Mouse (Mus musculus) splenic B cell, adult 2 months (primary cell): ENCODE results near the gene Ncor2.

Experiments used
- DNase-seq: peaks from one replicate; pipeline ENCODE4 v3.0.0-alpha.2; 2011; ENCODE audit warnings: low read depth, low spot score
- H3K27me3 ChIP-seq: 2 replicates; pipeline ENCODE4 v1.6.1; 2012; ENCODE audit warnings: mild to moderate bottlenecking, low read length, moderate library complexity, mixed read lengths; ENCODE audit not compliant: control insufficient read depth, poor library complexity, insufficient read depth, severe bottlenecking
- H3K36me3 ChIP-seq: 2 replicates; pipeline ENCODE4 v1.6.1; 2012; ENCODE audit warnings: mild to moderate bottlenecking, low read length, moderate library complexity, mixed read lengths; ENCODE audit not compliant: control insufficient read depth, poor library complexity, insufficient read depth, severe bottlenecking

Ncor2 gene

GRCm38 (mm10) chr5:125136996-125137671, 41.9 kb downstream of the Ncor2 start:
- peak; percentile 60 for DNase-seq
- no peaks in the 10 kb centered on the region for H3K27me3 ChIP-seq
- H3K36me3 ChIP-seq = peaks cover 2% of the 10 kb centered on the region; the same call in 1 of the 2 replicates

DNA sequence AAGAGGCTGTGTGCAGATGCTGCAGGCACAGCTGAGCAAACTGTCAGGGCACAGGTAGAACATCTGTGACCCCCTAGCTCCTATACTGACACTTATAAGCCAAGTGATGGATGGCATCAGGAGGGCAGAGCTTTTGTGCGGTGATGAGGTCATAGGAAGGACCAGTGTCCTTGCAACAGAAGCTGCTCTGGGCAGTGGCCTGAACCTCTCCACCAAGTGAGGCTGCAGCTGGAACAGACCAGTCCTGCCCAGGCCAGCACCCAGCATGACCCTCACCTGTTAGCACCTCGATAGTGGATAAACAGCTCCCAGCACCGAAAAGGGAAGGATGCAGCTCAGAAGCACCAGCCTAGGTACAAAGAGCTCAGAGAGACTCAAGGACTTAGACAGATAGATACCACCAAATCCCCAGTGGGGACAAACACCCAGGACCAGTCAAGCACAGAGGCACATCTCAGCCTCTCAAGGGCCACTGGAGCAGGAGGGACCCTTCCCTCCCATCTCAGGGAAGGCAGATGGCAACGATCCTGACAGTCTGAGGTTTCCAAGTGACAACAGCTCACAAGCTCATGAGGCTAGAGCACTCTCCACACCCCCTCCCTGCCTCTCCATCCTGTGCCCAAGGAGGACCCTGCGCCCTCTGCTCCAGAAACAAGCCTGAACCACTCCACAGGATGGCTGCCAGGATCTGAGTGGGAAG, 42.6 kb downstream of the Ncor2 start:
- peaks cover 2% of the 10 kb centered on the region; the same call in 1 of the 2 replicates for H3K36me3 ChIP-seq
- no peak for DNase-seq
- H3K27me3 ChIP-seq = no peaks in the 10 kb centered on the region

DNA sequence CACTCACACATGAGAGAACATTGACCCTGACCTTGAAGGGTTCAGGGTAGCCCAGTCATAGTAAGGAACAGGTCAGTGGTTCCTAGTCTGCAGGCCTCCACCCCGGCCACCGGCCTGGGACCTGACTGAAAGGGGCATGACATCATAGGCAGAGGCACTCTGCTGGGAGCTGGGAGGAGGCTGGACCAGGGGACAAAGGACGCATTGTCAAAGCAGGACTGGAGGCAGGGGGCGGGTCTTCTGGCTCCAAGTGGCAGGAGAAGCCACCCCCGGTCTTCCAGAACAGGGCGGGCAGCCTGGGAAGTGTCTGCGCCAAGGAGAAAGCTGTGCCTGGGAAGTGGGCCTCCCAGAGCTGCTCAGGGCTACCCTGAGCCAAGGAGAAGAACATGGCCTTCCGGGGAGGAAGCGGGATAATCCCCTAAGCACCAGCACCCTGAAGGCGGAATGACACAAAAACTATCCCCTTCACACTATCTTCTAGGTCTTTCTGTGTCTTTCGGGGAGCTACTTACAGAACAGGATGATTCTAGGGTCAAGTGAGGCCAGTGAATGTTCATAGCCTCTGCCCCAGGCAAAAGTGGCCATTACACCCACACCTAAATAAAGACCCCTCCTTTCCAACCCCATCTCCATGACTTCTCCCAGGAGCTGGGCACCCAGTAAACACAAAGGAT, 44.1 kb downstream of the Ncor2 start:
- Histone ChIP-seq H3K36me3 (peaks cover 2% of the 10 kb centered on the region; the same call in 1 of the 2 replicates), H3K27me3 (no peaks in the 10 kb centered on the region)
- no peak for DNase-seq

- DNase-seq = no peak
- peaks cover 2% of the 10 kb centered on the region; the same call in 1 of the 2 replicates for H3K36me3 ChIP-seq
- H3K27me3 ChIP-seq = no peaks in the 10 kb centered on the region
Measured at GRCm38 (mm10) chr5:125134391-125134790, 44.6 kb downstream of the Ncor2 start.

GRCm38 (mm10) chr5:125133651-125134050, 45.4 kb downstream of the Ncor2 start:
- peaks cover 2% of the 10 kb centered on the region; the same call in 1 of the 2 replicates for H3K36me3 ChIP-seq
- no peak for DNase-seq
- no peaks in the 10 kb centered on the region for H3K27me3 ChIP-seq

GRCm38 (mm10) chr5:125132566-125133260, 46.3 kb downstream of the Ncor2 start:
- no peak for DNase-seq
- no peaks in the 10 kb centered on the region for H3K27me3 ChIP-seq
- peaks cover 2% of the 10 kb centered on the region; the same call in 1 of the 2 replicates for H3K36me3 ChIP-seq

DNA sequence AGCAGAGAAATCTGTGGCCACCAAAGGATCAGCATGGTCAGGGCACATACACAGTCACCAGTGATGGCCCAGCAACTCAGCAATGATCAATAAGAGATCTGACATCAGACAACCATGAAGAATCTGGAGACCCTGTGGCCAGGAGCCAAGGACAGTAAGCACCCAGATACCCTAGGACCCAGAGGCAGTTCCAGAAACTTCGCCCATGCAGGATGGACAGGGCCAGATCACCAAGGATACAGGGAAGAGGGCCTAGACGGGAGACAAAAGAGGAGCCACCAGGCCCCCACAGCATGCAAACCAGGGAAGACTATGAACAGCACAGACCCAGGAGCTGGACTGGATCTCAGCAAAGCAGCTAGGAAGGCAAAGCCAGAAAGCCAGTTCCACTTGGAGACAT, 47.0 kb downstream of the Ncor2 start:
- DNase-seq = no peak
- Histone ChIP-seq H3K36me3 (peaks cover 2% of the 10 kb centered on the region; the same call in 1 of the 2 replicates), H3K27me3 (no peaks in the 10 kb centered on the region)

- Histone ChIP-seq H3K36me3 (peaks cover 2% of the 10 kb centered on the region; the same call in 1 of the 2 replicates), H3K27me3 (no peaks in the 10 kb centered on the region)
- DNase-seq = no peak
Measured at GRCm38 (mm10) chr5:125130406-125130805, 48.6 kb downstream of the Ncor2 start.

GRCm38 (mm10) chr5:125128939-125129385, 50.1 kb downstream of the Ncor2 start:
- peak; percentile 18 for DNase-seq
- H3K36me3 ChIP-seq = peaks cover 2% of the 10 kb centered on the region; the same call in 1 of the 2 replicates
- H3K27me3 ChIP-seq = no peaks in the 10 kb centered on the region

DNA sequence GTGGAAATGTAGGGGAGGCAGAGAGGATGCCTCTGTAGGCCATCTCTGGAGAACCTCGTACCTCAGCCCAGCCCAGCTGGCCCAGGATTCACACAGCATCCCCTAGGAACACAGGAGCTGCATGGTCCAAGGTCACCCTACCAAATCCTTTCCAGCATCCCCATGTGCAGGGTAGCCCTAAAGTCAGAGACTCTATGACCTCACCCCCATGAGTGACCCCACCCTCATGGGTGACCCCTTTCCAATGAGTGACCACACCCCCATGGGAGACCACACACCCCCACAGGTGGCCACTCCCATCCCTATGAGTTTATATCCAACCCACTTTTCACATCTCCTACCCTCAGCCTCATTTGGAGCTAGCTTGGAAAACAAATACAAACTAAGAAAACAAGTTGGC, 51.1 kb downstream of the Ncor2 start:
- no peak for DNase-seq
- Histone ChIP-seq H3K36me3 (no peaks in the 10 kb centered on the region), H3K27me3 (no peaks in the 10 kb centered on the region)

DNA sequence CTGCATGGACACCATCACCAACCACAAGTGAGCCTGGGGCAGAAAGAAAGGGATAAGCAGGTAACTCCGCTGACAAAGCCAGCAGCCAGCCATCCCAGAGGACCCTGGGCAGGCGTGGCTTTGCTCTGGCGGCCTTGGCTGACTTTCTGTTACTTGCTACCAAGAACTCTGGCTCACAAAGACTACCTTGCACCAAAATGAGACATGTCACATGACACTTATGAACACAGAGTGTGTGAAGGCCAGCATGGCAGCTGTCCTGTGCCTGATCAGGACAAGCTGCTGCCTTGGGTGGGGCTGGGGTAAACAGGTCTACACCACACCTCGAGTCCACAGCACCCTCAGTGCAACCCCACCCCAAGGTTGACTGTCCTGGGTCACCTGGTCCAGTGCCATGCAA, 51.6 kb downstream of the Ncor2 start:
- H3K27me3 ChIP-seq = no peaks in the 10 kb centered on the region
- H3K36me3 ChIP-seq = no peaks in the 10 kb centered on the region
- DNase-seq = no peak

- Histone ChIP-seq H3K36me3 (no peaks in the 10 kb centered on the region), H3K27me3 (no peaks in the 10 kb centered on the region)
- no peak for DNase-seq
Measured at GRCm38 (mm10) chr5:125125966-125126464, 53.0 kb downstream of the Ncor2 start.

DNA sequence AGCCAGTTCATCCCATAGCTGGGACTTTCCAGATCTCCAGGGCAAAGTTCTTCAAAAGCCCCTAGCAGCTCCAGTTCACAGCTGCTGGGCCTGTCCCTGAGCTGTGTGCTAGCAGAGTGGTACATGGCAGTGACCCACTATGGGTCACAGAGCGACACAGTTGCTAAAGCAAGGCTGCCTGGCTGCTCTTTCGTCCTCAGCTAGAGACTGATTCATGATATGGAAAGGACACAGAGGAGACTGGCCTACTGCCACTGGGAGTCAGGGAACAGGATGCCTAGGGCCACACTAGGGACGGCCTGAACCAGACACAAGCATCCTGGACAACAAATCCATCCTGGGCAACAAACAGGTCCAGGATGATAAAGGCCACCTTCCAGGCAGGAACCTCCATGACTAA, 53.8 kb downstream of the Ncor2 start:
- Histone ChIP-seq H3K36me3 (no peaks in the 10 kb centered on the region; the same call in 1 of the 2 replicates), H3K27me3 (no peaks in the 10 kb centered on the region)
- no peak for DNase-seq

DNA sequence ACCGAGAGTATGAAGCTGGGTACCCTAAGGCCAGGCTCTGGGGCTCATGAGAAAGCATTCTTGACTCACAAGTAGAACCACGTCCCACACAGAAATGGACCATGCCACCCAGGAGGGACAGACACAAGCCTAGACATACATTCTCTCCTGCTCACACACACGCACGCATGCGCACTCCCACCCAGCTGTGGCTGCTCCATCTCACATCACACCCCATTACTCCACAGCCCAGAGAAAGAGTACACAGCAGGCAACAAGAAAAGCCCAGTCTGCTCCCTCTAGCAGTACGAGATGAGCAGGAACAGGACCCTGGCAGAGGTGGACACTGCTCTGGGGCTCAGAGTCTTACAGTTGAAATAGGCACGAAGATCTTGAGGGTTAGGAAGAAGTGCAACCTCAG, 55.0 kb downstream of the Ncor2 start:
- H3K36me3 ChIP-seq = peaks cover 2% of the 10 kb centered on the region; the same call in 1 of the 2 replicates
- no peak for DNase-seq
- no peaks in the 10 kb centered on the region for H3K27me3 ChIP-seq
